Mouse (Mus musculus) cerebellum, adult 2 months (tissue): ENCODE measurements around the gene Nipal1. TPM values are rescaled to one million over a fixed set of nuclear protein-coding genes. Genes with fewer than 3 reads are reported as not detected.
A peak's percentile ranks its signal among the peaks of the same experiment; 100 is the strongest.

Experiments used
- DNase-seq, 2 experiments: peaks; one replicate each; pipeline ENCODE4 v3.0.0; 2021
- H3K27ac ChIP-seq: fragments of 200-500 bp; 2 replicates; pipeline ENCODE4 v1.5.1; 2012; ENCODE audit warnings: low read length, control low read depth, inconsistent platforms; ENCODE audit not compliant: insufficient read depth
- H3K27me3 ChIP-seq: fragments of 200-500 bp; 2 replicates; pipeline ENCODE4 v1.6.1; 2012; ENCODE audit warnings: inconsistent platforms, mild to moderate bottlenecking, low read length, moderate library complexity; ENCODE audit not compliant: control insufficient read depth, insufficient read depth
- H3K4me1 ChIP-seq: fragments of 200-500 bp; 2 replicates; pipeline ENCODE4 v1.6.1; 2011; ENCODE audit warnings: low read length; ENCODE audit not compliant: control insufficient read depth, insufficient read depth
- H3K4me3 ChIP-seq: fragments of 200-500 bp; replicated peaks from 2 replicates; pipeline ENCODE3; 2011; ENCODE audit warnings: mild to moderate bottlenecking, low read depth, low read length, control low read depth; ENCODE audit not compliant: insufficient read depth
- CTCF ChIP-seq: fragments of 200-500 bp; IDR thresholded peaks from 2 replicates; pipeline ENCODE4 v1.5.1; 2011; ENCODE audit warnings: low read depth, mild to moderate bottlenecking, control low read depth, low read length, moderate library complexity, borderline replicate concordance; ENCODE audit not compliant: insufficient read depth
- POLR2A ChIP-seq: fragments of 200-500 bp; IDR thresholded peaks from 2 replicates; pipeline ENCODE4 v1.6.1; 2011; ENCODE audit warnings: low read length, control low read depth, borderline replicate concordance; ENCODE audit not compliant: insufficient read depth
- WGBS: fragments of 180-500 bp; shearing (Covaris S2); methylation state at CpG from one replicate; pipeline ENCODE4 v1.1.7; 2018; 5-methylcytosine and 5-hydroxymethylcytosine counted together
- polyA plus RNA-seq: library from polyadenylated mRNA; depleted of rRNA; stranded (reverse); fragments of >200 nt; gene quantifications from 2 replicates; pipeline ENCODE4 v1.2.3, GENCODE M21; 2012

Nipal1 gene
- polyA plus RNA-seq, 1 experiment = not detected

- WGBS = 76% methylated on average over 7 of the region's 7 CpGs
- DNase-seq = no peak
- Histone ChIP-seq H3K27ac (no peak overlapping the region), H3K27me3 (no peaks in the 10 kb centered on the region), H3K4me3 (no peak overlapping the region), H3K4me1 (no peaks in the 10 kb centered on the region)
- TF ChIP-seq CTCF (no peak), POLR2A (no peak)
Measured at GRCm38 (mm10) chr5:72656270-72656791, 8.7 kb downstream of the Nipal1 start.

GRCm38 (mm10) chr5:72658375-72658774 lies 10.8 kb downstream of the Nipal1 start:
- no peak overlapping the region for H3K4me3 ChIP-seq
- H3K27me3 ChIP-seq = no peaks in the 10 kb centered on the region
- H3K27ac ChIP-seq = no peak overlapping the region
- WGBS = 92% methylated on average over 13 of the region's 13 CpGs
- H3K4me1 ChIP-seq = no peaks in the 10 kb centered on the region
- DNase-seq = no peak
- no peak for TF ChIP-seq POLR2A
- no peak for TF ChIP-seq CTCF

GRCm38 (mm10) chr5:72661051-72661781 lies 13.6 kb downstream of the Nipal1 start:
- 82% methylated on average over 6 of the region's 6 CpGs for WGBS
- TF ChIP-seq POLR2A (no peak), CTCF (no peak)
- no peaks in the 10 kb centered on the region for H3K4me1 ChIP-seq
- H3K27me3 ChIP-seq = no peaks in the 10 kb centered on the region
- DNase-seq = no peak
- no peak overlapping the region for H3K4me3 ChIP-seq
- H3K27ac ChIP-seq = no peak overlapping the region

- 85% methylated on average over 5 of the region's 5 CpGs for WGBS
- TF ChIP-seq CTCF = no peak
- no peak for TF ChIP-seq POLR2A
- Histone ChIP-seq H3K27me3 (no peaks in the 10 kb centered on the region), H3K4me1 (no peaks in the 10 kb centered on the region), H3K4me3 (no peak overlapping the region), H3K27ac (no peak overlapping the region)
- DNase-seq = no peak
Measured at GRCm38 (mm10) chr5:72664126-72664525, 16.5 kb downstream of the Nipal1 start.

GRCm38 (mm10) chr5:72664854-72665253 lies 17.3 kb downstream of the Nipal1 start:
- WGBS = 53% methylated on average over 3 of the region's 3 CpGs
- TF ChIP-seq POLR2A (no peak), CTCF (no peak)
- Histone ChIP-seq H3K27ac (no peak overlapping the region), H3K4me1 (no peaks in the 10 kb centered on the region), H3K4me3 (no peak overlapping the region), H3K27me3 (no peaks in the 10 kb centered on the region)
- no peak for DNase-seq

- Histone ChIP-seq H3K27ac (no peak overlapping the region), H3K4me1 (no peaks in the 10 kb centered on the region), H3K27me3 (no peaks in the 10 kb centered on the region), H3K4me3 (no peak overlapping the region)
- 27% methylated on average over 5 of the region's 5 CpGs for WGBS
- TF ChIP-seq CTCF (peak; percentile 59), POLR2A (no peak)
- peak; percentile 20 to 42 for DNase-seq
Measured at GRCm38 (mm10) chr5:72665281-72665680, 17.7 kb downstream of the Nipal1 start.

- Histone ChIP-seq H3K27me3 (no peaks in the 10 kb centered on the region), H3K27ac (no peak overlapping the region), H3K4me1 (no peaks in the 10 kb centered on the region), H3K4me3 (no peak overlapping the region)
- WGBS = 83% methylated on average over 7 of the region's 7 CpGs
- no peak for DNase-seq
- TF ChIP-seq CTCF (no peak), POLR2A (no peak)
Measured at GRCm38 (mm10) chr5:72666428-72666827, 18.8 kb downstream of the Nipal1 start.

- Histone ChIP-seq H3K27ac (no peak overlapping the region), H3K4me3 (no peak overlapping the region), H3K4me1 (no peaks in the 10 kb centered on the region), H3K27me3 (no peaks in the 10 kb centered on the region)
- no peak for TF ChIP-seq CTCF
- no peak for TF ChIP-seq POLR2A
- WGBS = 17% methylated on average over 9 of the region's 9 CpGs
- DNase-seq = no peak
Measured at GRCm38 (mm10) chr5:72668351-72668750, 20.8 kb downstream of the Nipal1 start.
